Mouse (Mus musculus) C2C12 (cell line): ENCODE data around the gene Scamp2. TPM values are rescaled to one million over a fixed set of nuclear protein-coding genes. Genes with fewer than 3 reads are reported as not detected.

Experiments
- H3K27me3 ChIP-seq: one replicate; pipeline ENCODE4 v1.6.1; 2011; ENCODE audit not compliant: control insufficient read depth, insufficient read depth, insufficient read length
- H3K36me3 ChIP-seq: one replicate; pipeline ENCODE4 v1.6.1; 2011; ENCODE audit not compliant: control insufficient read depth, insufficient read depth
- H3K4me3 ChIP-seq: one replicate; pipeline ENCODE4 v1.5.1; 2011; ENCODE audit warnings: mild to moderate bottlenecking, control low read depth; ENCODE audit not compliant: poor library complexity, insufficient read depth, severe bottlenecking
- H3K79me2 ChIP-seq: one replicate; pipeline ENCODE4 v1.6.1; 2011; ENCODE audit not compliant: control insufficient read depth, insufficient read depth
- H3K79me3 ChIP-seq: one replicate; pipeline ENCODE4 v1.6.1; 2011; ENCODE audit warnings: low read depth, control low read depth
- H3ac ChIP-seq: one replicate; pipeline ENCODE3; 2011; ENCODE audit warnings: low read depth; ENCODE audit not compliant: control insufficient read depth, insufficient read length
- CEBPB ChIP-seq: IDR thresholded peaks from one replicate; pipeline ENCODE4 v1.6.1; 2011; ENCODE audit warnings: low read depth, mild to moderate bottlenecking, control low read depth, moderate library complexity
- CTCF ChIP-seq: IDR thresholded peaks from one replicate; pipeline ENCODE4 v1.5.1; 2011; ENCODE audit not compliant: control insufficient read depth, insufficient read depth, insufficient read length
- FOSL1 ChIP-seq: IDR thresholded peaks from one replicate; pipeline ENCODE4 v1.8.0; 2011; ENCODE audit warnings: mild to moderate bottlenecking, low read length; ENCODE audit not compliant: poor library complexity, insufficient read depth, severe bottlenecking
- MAX ChIP-seq: IDR thresholded peaks from one replicate; pipeline ENCODE4 v1.6.1; 2011; ENCODE audit warnings: mild to moderate bottlenecking, control low read depth
- MYOD1 ChIP-seq: IDR thresholded peaks from one replicate; pipeline ENCODE4 v1.6.1; 2011; ENCODE audit warnings: low read depth; ENCODE audit not compliant: control insufficient read depth, insufficient read length
- MYOG ChIP-seq: IDR thresholded peaks from one replicate; pipeline ENCODE4 v1.6.1; 2011; ENCODE audit not compliant: control insufficient read depth, insufficient read length; ENCODE audit errors: extremely low read depth
- USF1 ChIP-seq: IDR thresholded peaks from one replicate; pipeline ENCODE4 v1.6.1; 2011; ENCODE audit warnings: low read depth, mild to moderate bottlenecking, control low read depth, moderate library complexity
- polyA plus RNA-seq: library from polyadenylated mRNA; unstranded; fragments of >200 nt; fragmentation: generic; extraction: Trizol; gene quantifications from one replicate; pipeline ENCODE4 v1.2.1, GENCODE M21; 2012; ENCODE audit warnings: missing spikeins

The Scamp2 gene
- polyA plus RNA-seq, 1 experiment = 22.5 TPM

DNA sequence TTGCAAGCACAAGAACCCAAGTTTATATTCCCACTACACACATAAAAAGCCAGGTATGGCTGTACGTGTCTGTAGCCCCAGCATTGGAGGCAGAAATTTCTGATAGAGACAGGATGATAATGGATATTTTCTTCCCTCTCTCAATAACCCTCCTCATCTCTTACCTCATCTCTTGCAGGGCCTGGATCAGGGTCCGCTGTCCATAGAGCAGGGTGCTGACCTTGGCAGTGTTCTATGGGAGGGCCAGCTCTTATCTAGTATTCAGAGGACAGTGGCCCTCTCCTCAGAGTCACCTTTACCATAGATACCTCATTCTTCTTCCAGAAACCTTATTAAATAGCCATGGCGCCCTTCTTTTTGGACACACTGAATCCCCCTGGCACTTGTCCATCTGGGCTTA is 49.1 kb downstream of the Scamp2 start:
- Histone ChIP-seq H3ac (no peak overlapping the region), H3K4me3 (no peak overlapping the region), H3K79me2 (no peaks in the 10 kb centered on the region), H3K79me3 (no peaks in the 10 kb centered on the region), H3K36me3 (no peaks in the 10 kb centered on the region), H3K27me3 (no peaks in the 10 kb centered on the region)
- TF ChIP-seq CTCF = no peak
- TF ChIP-seq MYOD1 = no peak
- TF ChIP-seq MYOG = no peak
- TF ChIP-seq USF1 = no peak
- TF ChIP-seq MAX = no peak
- no peak for TF ChIP-seq CEBPB
- no peak for TF ChIP-seq FOSL1

DNA sequence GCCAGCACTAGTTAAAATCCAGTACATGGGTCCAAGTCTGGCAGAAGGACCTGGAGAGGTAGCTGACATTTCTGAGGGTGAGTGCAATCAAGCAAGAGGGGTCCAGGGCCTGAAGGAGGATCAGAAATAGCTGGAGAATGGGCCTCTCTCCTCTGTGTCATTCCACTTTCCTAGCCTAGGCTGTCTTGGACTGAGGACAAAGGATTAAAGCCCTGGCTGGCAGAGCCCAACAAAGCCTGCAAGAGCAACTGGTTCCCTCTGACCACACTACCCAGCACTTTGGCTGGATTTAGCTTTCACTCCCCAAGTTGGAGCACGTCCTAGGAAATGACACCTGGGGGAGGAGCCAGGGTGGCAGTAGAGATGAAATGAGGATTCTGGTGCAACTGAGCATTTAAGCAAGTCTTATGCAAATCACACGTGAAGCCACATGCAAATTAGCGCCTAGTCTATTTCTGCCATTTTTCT is 49.6 kb downstream of the Scamp2 start:
- Histone ChIP-seq H3K27me3 (no peaks in the 10 kb centered on the region), H3K4me3 (no peak overlapping the region), H3K79me3 (no peaks in the 10 kb centered on the region), H3ac (no peak overlapping the region), H3K79me2 (no peaks in the 10 kb centered on the region), H3K36me3 (no peaks in the 10 kb centered on the region)
- no peak for TF ChIP-seq USF1

DNA sequence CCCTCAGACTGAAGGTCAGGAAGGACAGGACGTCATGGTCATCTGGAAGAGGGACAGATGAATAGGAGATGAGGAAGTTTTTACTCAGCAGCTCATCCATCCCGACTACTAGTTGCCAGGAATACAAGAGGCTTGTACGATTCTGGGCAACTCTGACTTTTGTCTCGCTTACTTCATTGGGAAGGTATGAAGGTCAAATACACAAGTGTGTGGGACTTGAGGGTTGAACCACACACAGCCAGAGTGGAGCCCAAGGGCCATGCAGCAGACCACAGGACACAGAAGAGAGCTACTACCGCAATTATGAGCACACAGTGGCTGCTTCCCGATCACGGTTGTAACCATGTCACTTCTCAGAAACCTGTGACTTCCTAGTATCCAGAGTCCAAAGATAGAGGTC is 51.8 kb downstream of the Scamp2 start:
- no peaks in the 10 kb centered on the region for H3K79me2 ChIP-seq
- TF ChIP-seq USF1 (no peak), MYOD1 (peak; percentile 3)
- no peak overlapping the region for H3ac ChIP-seq
- H3K27me3 ChIP-seq = no peaks in the 10 kb centered on the region
- no peaks in the 10 kb centered on the region for H3K79me3 ChIP-seq
- H3K36me3 ChIP-seq = no peaks in the 10 kb centered on the region
- H3K4me3 ChIP-seq = no peak overlapping the region

DNA sequence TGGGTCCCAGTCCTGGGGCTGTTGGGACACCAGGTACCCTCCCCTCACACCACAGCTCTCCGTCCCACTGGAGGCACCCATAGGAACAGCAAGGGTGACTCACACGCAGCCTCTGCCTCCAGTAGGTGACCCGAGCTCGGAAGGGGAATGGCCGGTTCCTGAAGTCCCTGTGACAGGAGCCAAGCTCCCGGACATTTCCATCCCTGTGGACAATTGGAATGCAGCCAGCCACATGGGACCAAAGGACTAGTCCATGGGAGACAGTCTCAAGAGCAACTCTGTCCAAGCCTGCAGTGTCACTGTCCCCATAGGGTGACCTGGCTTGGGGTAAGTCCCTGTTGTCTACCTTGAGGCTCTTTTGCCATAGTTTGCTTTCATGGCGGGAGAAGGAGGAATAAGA is 53.2 kb downstream of the Scamp2 start:
- Histone ChIP-seq H3K4me3 (no peak overlapping the region), H3K79me2 (no peaks in the 10 kb centered on the region), H3K36me3 (no peaks in the 10 kb centered on the region), H3K79me3 (no peaks in the 10 kb centered on the region), H3K27me3 (no peaks in the 10 kb centered on the region), H3ac (no peak overlapping the region)
- TF ChIP-seq CEBPB (no peak), MAX (no peak), MYOG (no peak), CTCF (no peak), MYOD1 (no peak), FOSL1 (no peak), USF1 (no peak)

DNA sequence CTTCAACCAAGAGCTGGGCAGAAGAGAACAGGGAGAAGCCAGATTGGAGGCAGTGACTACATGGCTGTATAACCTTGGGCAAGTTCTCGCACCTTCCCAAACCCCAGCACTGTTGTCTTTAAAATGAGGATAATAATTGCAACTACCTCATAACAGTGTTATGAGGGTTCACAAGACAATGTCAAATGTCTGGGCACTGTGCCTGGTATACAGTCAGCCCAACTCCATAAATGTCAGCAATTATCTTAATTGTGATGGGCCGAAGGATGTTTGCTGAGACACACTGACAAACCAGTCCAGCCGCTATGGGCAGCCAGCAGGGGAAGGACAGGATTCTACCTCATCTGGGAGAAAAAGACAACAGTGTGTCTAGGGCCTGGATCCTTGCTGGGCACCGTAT is 54.0 kb downstream of the Scamp2 start:
- Histone ChIP-seq H3K36me3 (no peaks in the 10 kb centered on the region), H3ac (peak overlapping the region; percentile 8), H3K4me3 (no peak overlapping the region), H3K27me3 (no peaks in the 10 kb centered on the region), H3K79me3 (no peaks in the 10 kb centered on the region), H3K79me2 (no peaks in the 10 kb centered on the region)
- TF ChIP-seq CEBPB (no peak), MYOD1 (peak; percentile 21)

DNA sequence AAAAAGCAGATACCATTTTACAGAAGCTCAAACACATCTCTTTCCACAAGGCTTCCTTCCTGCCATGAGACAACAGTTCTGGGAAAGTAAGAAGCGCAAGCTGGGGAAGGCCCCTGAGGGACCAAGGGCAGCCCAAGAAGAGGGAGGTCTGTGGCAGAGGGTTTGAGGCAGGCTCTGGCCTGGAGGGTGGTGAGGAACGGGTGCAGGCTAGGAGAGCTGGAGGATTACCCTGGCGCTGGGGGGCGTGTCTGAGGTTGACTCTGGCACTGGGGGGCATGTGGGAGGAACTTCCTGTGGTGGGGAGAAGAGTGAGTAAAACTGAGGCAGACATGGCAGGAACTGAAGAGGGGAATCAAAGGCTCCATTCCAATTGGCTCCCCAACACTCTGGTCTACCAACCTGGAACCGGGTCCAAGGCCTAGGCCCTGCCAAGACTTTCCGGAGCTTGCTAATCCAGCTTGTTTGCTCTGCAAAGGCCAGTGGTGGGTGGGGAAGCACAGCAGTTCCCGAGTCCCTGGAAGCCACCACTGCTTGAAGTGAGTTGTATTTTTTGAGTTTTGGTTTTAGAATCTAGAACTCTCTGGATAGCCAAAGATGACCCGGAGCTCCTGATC is 56.9 kb downstream of the Scamp2 start:
- Histone ChIP-seq H3ac (no peak overlapping the region), H3K79me3 (no peaks in the 10 kb centered on the region), H3K79me2 (no peaks in the 10 kb centered on the region), H3K27me3 (no peaks in the 10 kb centered on the region), H3K4me3 (no peak overlapping the region), H3K36me3 (no peaks in the 10 kb centered on the region)
- no peak for TF ChIP-seq CEBPB

DNA sequence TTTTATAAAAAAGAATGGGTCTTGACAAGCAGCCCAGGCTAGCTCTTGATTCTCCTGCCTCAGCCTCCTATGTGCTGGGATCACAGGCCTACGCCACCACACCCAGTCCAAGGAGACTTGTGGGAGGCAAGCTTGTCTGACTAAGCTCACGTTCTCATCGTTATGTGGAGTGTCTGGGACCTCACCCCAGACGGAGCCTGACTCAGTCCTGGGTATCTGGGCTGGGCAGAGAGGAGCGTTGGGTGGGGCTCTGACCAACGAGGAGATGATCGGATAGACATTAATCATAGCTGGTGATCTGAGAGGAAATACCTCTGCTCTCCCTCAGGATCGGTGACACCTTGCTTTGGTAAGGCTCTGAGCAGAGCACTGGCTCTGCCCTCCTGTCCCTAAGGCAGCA is 58.1 kb downstream of the Scamp2 start:
- Histone ChIP-seq H3K36me3 (peaks cover 9% of the 10 kb centered on the region), H3K4me3 (no peak overlapping the region), H3K27me3 (no peaks in the 10 kb centered on the region), H3K79me2 (no peaks in the 10 kb centered on the region), H3K79me3 (peaks cover under 1% of the 10 kb centered on the region), H3ac (no peak overlapping the region)
- TF ChIP-seq CEBPB = no peak
- peak; percentile 81 for TF ChIP-seq MAX
- TF ChIP-seq CTCF = no peak
- peak; percentile 48 for TF ChIP-seq USF1
- TF ChIP-seq MYOG = no peak
- TF ChIP-seq FOSL1 = no peak
- no peak for TF ChIP-seq MYOD1
